In the genomic region with DNA sequence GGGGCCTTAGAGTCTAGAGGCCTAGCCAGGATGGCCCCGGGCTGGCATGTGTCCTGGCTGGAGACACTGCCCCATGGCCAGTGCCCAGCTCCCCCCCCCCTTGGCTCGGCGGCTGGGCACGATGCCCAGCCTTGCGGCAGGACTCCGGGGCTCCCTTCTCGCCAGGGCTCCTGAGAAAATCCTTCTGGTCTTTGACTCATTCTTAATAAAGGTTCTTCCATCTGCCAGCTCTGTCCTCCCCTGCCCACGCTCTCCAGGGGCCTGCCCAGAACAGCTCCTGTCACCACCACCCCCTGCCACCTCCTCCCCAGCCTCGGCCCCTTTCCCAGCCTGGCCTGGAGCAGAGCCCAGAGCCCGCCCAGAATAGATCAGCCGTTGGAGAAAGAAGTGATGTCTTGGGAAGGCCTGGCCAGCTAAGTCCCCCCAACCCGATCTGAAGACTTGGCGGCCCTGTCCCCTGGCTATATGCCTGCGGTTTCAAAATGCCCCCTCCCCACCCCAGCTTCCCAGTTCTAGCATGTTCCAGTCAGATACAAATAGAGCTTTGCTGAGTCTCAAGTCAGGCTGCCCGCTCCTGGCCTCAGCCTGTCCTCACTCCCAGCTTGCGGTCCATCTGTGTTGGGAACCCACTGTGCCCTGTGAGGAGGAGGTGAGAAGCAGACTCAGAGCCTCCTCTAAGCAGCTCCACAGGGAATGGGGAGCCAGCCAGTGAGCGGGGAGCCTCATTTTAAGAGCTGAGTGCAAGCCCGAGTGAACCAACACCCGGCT, we compare ENCODE assay signal across 8 mouse cellular contexts.
A peak's percentile ranks its signal among the peaks of the same experiment; 100 is the strongest.
DNase-seq lines count a peak whose midpoint lies in the region; ATAC-seq and TF ChIP-seq lines count a peak whose summit lies in the region.

No protein-coding gene starts in this region.

- peak overlapping the region; percentile 97 for H3K27ac ChIP-seq in heart, embryonic 12.5 days (ENCODE audit: poor library complexity, severe bottlenecking)
- H3K27ac ChIP-seq in kidney, embryonic 16.5 days (ENCODE audit: low read length): peak overlapping the region; percentile 35; the same call in 1 of the 2 replicates
- H3K27ac ChIP-seq in limb, embryonic 14.5 days (replicated peaks; ENCODE audit: low read depth, low read length): peak overlapping the region; percentile 38; the same call in 1 of the 2 replicates

- no peaks in the 10 kb centered on the region for H3K27me3 ChIP-seq in heart, embryonic 12.5 days (replicated peaks)
- peaks cover 7% of the 10 kb centered on the region; the same call in 1 of the 2 replicates for H3K27me3 ChIP-seq in kidney, embryonic 16.5 days (ENCODE audit: insufficient read depth, low read length)
- H3K27me3 ChIP-seq in limb, embryonic 14.5 days (ENCODE audit: control insufficient read depth, insufficient read depth, low read length): no peaks in the 10 kb centered on the region

- H3K4me1 ChIP-seq in heart, embryonic 12.5 days (replicated peaks): peaks cover 66% of the 10 kb centered on the region
- peaks cover 55% of the 10 kb centered on the region for H3K4me1 ChIP-seq in kidney, embryonic 16.5 days (ENCODE audit: insufficient read depth, low read length)
- H3K4me1 ChIP-seq in limb, embryonic 14.5 days (ENCODE audit: control insufficient read depth, insufficient read depth, low read length): peaks cover 44% of the 10 kb centered on the region

- peak; percentile 51 for ATAC-seq in erythroid progenitor cell, adult 5-6 weeks (replicated peaks; ENCODE audit: low FRiP score, poor library complexity, severe bottlenecking)
- peak; percentile 79 for ATAC-seq in heart, embryonic 12.5 days (ENCODE audit: insufficient number of reproducible peaks, low FRiP score)
- no peak; the same call in 1 of the 2 replicates for ATAC-seq in kidney, embryonic 16.5 days (ENCODE audit: low FRiP score, low TSS enrichment)
- ATAC-seq in limb, embryonic 14.5 days (ENCODE audit: low FRiP score, low read depth): peak; percentile 51; the same call in 1 of the 2 replicates
- ATAC-seq in granulocyte monocyte progenitor cell, adult 5-6 weeks (replicated peaks; ENCODE audit: poor library complexity, severe bottlenecking): no peak

- no peaks in the 10 kb centered on the region; the same call in 1 of the 2 replicates for H3K9me3 ChIP-seq in heart, embryonic 12.5 days (replicated peaks)
- no peaks in the 10 kb centered on the region for H3K9me3 ChIP-seq in kidney, embryonic 16.5 days (ENCODE audit: low read length)
- H3K9me3 ChIP-seq in limb, embryonic 14.5 days (ENCODE audit: control insufficient read depth, low read length): no peaks in the 10 kb centered on the region

- TF ChIP-seq POLR2A in limb, embryonic 14.5 days (IDR thresholded peaks at IDR 0.05; ENCODE audit: borderline replicate concordance, extremely low read depth, insufficient read depth, insufficient read length): no peak

- peak; percentile 63 for DNase-seq in kidney, adult 11 months
- DNase-seq in kidney, adult 9 months: no peak
- peak; percentile 58 for DNase-seq in limb, embryonic 14.5 days (ENCODE audit: low spot score)
- DNase-seq in ovary, adult 18-20 months (ENCODE audit: low spot score): peak; percentile 82

- no peaks in the 10 kb centered on the region for H3K36me3 ChIP-seq in heart, embryonic 12.5 days
- no peaks in the 10 kb centered on the region for H3K36me3 ChIP-seq in kidney, embryonic 16.5 days (ENCODE audit: insufficient read depth, low read length)
- no peaks in the 10 kb centered on the region for H3K36me3 ChIP-seq in limb, embryonic 14.5 days (ENCODE audit: control insufficient read depth, insufficient read depth, low read length)

- peak overlapping the region; percentile 61 for H3K9ac ChIP-seq in heart, embryonic 12.5 days
- peak overlapping the region; percentile 5; the same call in 1 of the 2 replicates for H3K9ac ChIP-seq in kidney, embryonic 16.5 days (replicated peaks; ENCODE audit: low read length)
- H3K9ac ChIP-seq in limb, embryonic 14.5 days (ENCODE audit: low read depth, low read length, severe bottlenecking): peak overlapping the region; percentile 28; the same call in 1 of the 2 replicates

- peak overlapping the region; percentile 43 for H3K4me2 ChIP-seq in heart, embryonic 12.5 days
- H3K4me2 ChIP-seq in kidney, embryonic 16.5 days (replicated peaks; ENCODE audit: low read depth, low read length): no peak overlapping the region
- no peak overlapping the region; the same call in 1 of the 2 replicates for H3K4me2 ChIP-seq in limb, embryonic 14.5 days (replicated peaks; ENCODE audit: low read depth, low read length, severe bottlenecking)

- H3K4me3 ChIP-seq in heart, embryonic 12.5 days: no peak overlapping the region
- H3K4me3 ChIP-seq in kidney, embryonic 16.5 days (ENCODE audit: low read length): no peak overlapping the region
- H3K4me3 ChIP-seq in limb, embryonic 14.5 days (replicated peaks; ENCODE audit: low read length): no peak overlapping the region

- 34% methylated on average over 19 of the region's 19 CpGs for WGBS in heart, embryonic 12.5 days
- 62% methylated on average over 19 of the region's 19 CpGs for WGBS in kidney, embryonic 16.5 days
- WGBS in limb, embryonic 14.5 days: 53% methylated on average over 19 of the region's 19 CpGs

Comparison
In these comparisons a context has a peak if more than half of its experiments do, and no peak if none do; other contexts are left out.
1. ATAC-seq: peak in erythroid progenitor cell, adult 5-6 weeks (single experiment), heart, embryonic 12.5 days (single experiment) and limb, embryonic 14.5 days (single experiment); none in kidney, embryonic 16.5 days (single experiment) and granulocyte monocyte progenitor cell, adult 5-6 weeks (single experiment).
2. H3K27ac ChIP-seq: peak in every context shown above with its lines; median percentile 97 in heart, embryonic 12.5 days; 38 in limb, embryonic 14.5 days; 35 in kidney, embryonic 16.5 days.
3. H3K9ac ChIP-seq: peak in every context shown above with its lines; median percentile 61 in heart, embryonic 12.5 days; 28 in limb, embryonic 14.5 days; 5 in kidney, embryonic 16.5 days.